Mouse (Mus musculus) limb, embryonic 13.5 days (tissue): ENCODE data around the gene Cdon. TPM values are rescaled to one million over a fixed set of nuclear protein-coding genes. Genes with fewer than 3 reads are reported as not detected.

Experiments
- ATAC-seq: fragments of 200-750 bp; cut with Nextera tagmentation; 2 replicates; pipeline ENCODE4 v1.8.0; 2017; ENCODE audit warnings: low read depth, moderate number of reproducible peaks, moderate TSS enrichment; ENCODE audit not compliant: low FRiP score
- H3K27ac ChIP-seq: fragments of 300-500 bp; sonication (generic); 2 replicates; pipeline ENCODE4 v1.5.1; 2015; ENCODE audit warnings: inconsistent platforms, mild to moderate bottlenecking, moderate library complexity
- H3K27me3 ChIP-seq: fragments of 300-500 bp; sonication (generic); 2 replicates; pipeline ENCODE4 v1.6.1; 2015; ENCODE audit warnings: mild to moderate bottlenecking, inconsistent platforms
- H3K36me3 ChIP-seq: fragments of 300-500 bp; sonication (generic); 2 replicates; pipeline ENCODE4 v1.6.1; 2015; ENCODE audit warnings: inconsistent platforms, mild to moderate bottlenecking, moderate library complexity
- H3K4me1 ChIP-seq: fragments of 300-500 bp; sonication (generic); 2 replicates; pipeline ENCODE4 v1.6.1; 2015; ENCODE audit warnings: inconsistent platforms
- H3K4me2 ChIP-seq: fragments of 300-500 bp; sonication (generic); replicated peaks from 2 replicates; pipeline ENCODE4 v1.6.1; 2015; ENCODE audit warnings: inconsistent platforms, mild to moderate bottlenecking, moderate library complexity
- H3K4me3 ChIP-seq: fragments of 300-500 bp; sonication (generic); 2 replicates; pipeline ENCODE4 v1.5.1; 2015; ENCODE audit warnings: moderate library complexity, mild to moderate bottlenecking, inconsistent platforms
- H3K9ac ChIP-seq: fragments of 300-500 bp; sonication (generic); 2 replicates; pipeline ENCODE4 v1.6.1; 2015; ENCODE audit warnings: mild to moderate bottlenecking, inconsistent platforms
- H3K9me3 ChIP-seq: fragments of 300-500 bp; sonication (generic); 2 replicates; pipeline ENCODE4 v1.6.1; 2016; ENCODE audit warnings: inconsistent platforms
- WGBS: fragments of 180-500 bp; shearing (Covaris S2); methylation state at CpG from one replicate; pipeline ENCODE4 v1.1.7; 2015; 5-methylcytosine and 5-hydroxymethylcytosine counted together
- polyA plus RNA-seq: library from polyadenylated mRNA; unstranded; fragments of >200 nt; fragmentation: Nextera tagmentation; extraction: Ambion mirVana; gene quantifications from 2 replicates; pipeline ENCODE4 v1.2.1, GENCODE M21; 2015

The Cdon gene
- polyA plus RNA-seq, 1 experiment from 2014 or later, result 37.6 TPM

- H3K4me2 ChIP-seq, result no peak overlapping the region
- ATAC-seq, result no peak
- WGBS, result 55% methylated on average over 12 of the region's 12 CpGs
Observed at GRCm38 (mm10) chr9:35556494-35557102, 135.7 kb downstream of the Cdon start.

More at GRCm38 (mm10) chr9:35556494-35557102, 135.7 kb downstream of the Cdon start:
- Histone ChIP-seq H3K4me1 (peaks cover 21% of the 10 kb centered on the region), H3K27ac (no peak overlapping the region), H3K9ac (no peak overlapping the region), H3K4me3 (no peak overlapping the region), H3K36me3 (peaks cover 8% of the 10 kb centered on the region), H3K27me3 (peaks cover 8% of the 10 kb centered on the region; the same call in 1 of the 2 replicates), H3K9me3 (no peaks in the 10 kb centered on the region)

Other genes with a start within 250 kb of the Cdon start
- 78.2 and 80.9 TPM in 2 replicates for gene Dcps, start 245.1 kb upstream of the Cdon start, polyA plus RNA-seq
- 145 and 148 TPM in 2 replicates for gene Srpr, start 221.0 kb upstream of the Cdon start, polyA plus RNA-seq
- 15.4 and 16.3 TPM in 2 replicates for gene Tirap, start 220.8 kb upstream of the Cdon start, polyA plus RNA-seq
- 44.3 and 44.7 TPM in 2 replicates for gene Foxred1, start 210.1 kb upstream of the Cdon start, polyA plus RNA-seq
- 54.2 and 58.2 TPM in 2 replicates for gene Fam118b, start 153.3 kb upstream of the Cdon start, polyA plus RNA-seq
- 29.6 and 31.9 TPM in 2 replicates for gene Rpusd4, start 153.3 kb upstream of the Cdon start, polyA plus RNA-seq
- gene Gm1113, start 97.1 kb downstream of the Cdon start, polyA plus RNA-seq, result not detected in 2 replicates
- gene Ddx25, start 137.4 kb downstream of the Cdon start, polyA plus RNA-seq, result 4.3 and 4.5 TPM in 2 replicates
- gene Pus3, start 137.5 kb downstream of the Cdon start, polyA plus RNA-seq, result 21.2 and 21.6 TPM in 2 replicates
- 0.78 and 1.0 TPM in 2 replicates for gene Pate2, start 149.2 kb downstream of the Cdon start, polyA plus RNA-seq
- 16.6 and 18.2 TPM in 2 replicates for gene Hyls1, start 149.3 kb downstream of the Cdon start, polyA plus RNA-seq
- not detected in 2 replicates for gene Pate4, start 190.8 kb downstream of the Cdon start, polyA plus RNA-seq
- not detected in 2 replicates for gene Pate3, start 227.1 kb downstream of the Cdon start, polyA plus RNA-seq